Mouse (Mus musculus) hindbrain, postnatal 0 days (tissue): ENCODE results near the gene Tmtc4. TPM values are rescaled to one million over a fixed set of nuclear protein-coding genes. Genes with fewer than 3 reads are reported as not detected.

ENCODE experiments used
- ATAC-seq: fragments of 200-750 bp; cut with Nextera tagmentation; 2 replicates; pipeline ENCODE4 v1.8.0; 2017; ENCODE audit warnings: mild to moderate bottlenecking, moderate TSS enrichment, moderate library complexity
- DNase-seq: peaks from one replicate; pipeline ENCODE4 v3.0.0-alpha.2; 2015; ENCODE audit warnings: low spot score
- H3K27ac ChIP-seq: fragments of 300-500 bp; sonication (generic); 2 replicates; pipeline ENCODE4 v1.5.1; 2014; ENCODE audit warnings: mild to moderate bottlenecking
- H3K27me3 ChIP-seq: fragments of 300-500 bp; sonication (generic); 2 replicates; pipeline ENCODE4 v1.6.1; 2014; ENCODE audit warnings: low read length, mixed read lengths; ENCODE audit not compliant: insufficient read depth
- H3K36me3 ChIP-seq: fragments of 300-500 bp; sonication (generic); 2 replicates; pipeline ENCODE4 v1.6.1; 2014; ENCODE audit warnings: low read length, mixed read lengths; ENCODE audit not compliant: insufficient read depth
- H3K4me1 ChIP-seq: fragments of 300-500 bp; sonication (generic); 2 replicates; pipeline ENCODE4 v1.6.1; 2014; ENCODE audit warnings: antibody characterized with exemption, low read length, mixed read lengths; ENCODE audit not compliant: insufficient read depth
- H3K4me2 ChIP-seq: fragments of 300-500 bp; sonication (generic); 2 replicates; pipeline ENCODE4 v1.6.1; 2014; ENCODE audit warnings: low read depth, mild to moderate bottlenecking, low read length, moderate library complexity, mixed read lengths
- H3K4me3 ChIP-seq: fragments of 300-500 bp; sonication (generic); 2 replicates; pipeline ENCODE4 v1.5.1; 2014; ENCODE audit warnings: low read length
- H3K9ac ChIP-seq: fragments of 300-500 bp; sonication (generic); replicated peaks from 2 replicates; pipeline ENCODE4 v1.6.1; 2014; ENCODE audit warnings: mild to moderate bottlenecking, low read length, moderate library complexity, mixed read lengths
- H3K9me3 ChIP-seq: fragments of 300-500 bp; sonication (generic); 2 replicates; pipeline ENCODE4 v1.6.1; 2016; ENCODE audit warnings: low read length, mixed read lengths
- CTCF ChIP-seq: IDR thresholded peaks from 2 replicates; pipeline ENCODE4 v1.5.1; 2016; ENCODE audit warnings: antibody characterized with exemption, control low read depth, low read depth
- WGBS: fragments of 180-500 bp; shearing (Covaris S2); extraction: QIAGEN DNeasy Blood & Tissue Kit; methylation state at CpG from one replicate; pipeline ENCODE4 v1.1.7; 2014; 5-methylcytosine and 5-hydroxymethylcytosine counted together
- polyA plus RNA-seq: library from polyadenylated mRNA; unstranded; fragments of >200 nt; fragmentation: Nextera tagmentation; extraction: Ambion mirVana; gene quantifications from 2 replicates; pipeline ENCODE4 v1.2.1, GENCODE M21; 2015
- total RNA-seq: library from RNA; depleted of rRNA; stranded (reverse); fragments of >200 nt; gene quantifications from 2 replicates; pipeline ENCODE4 v1.2.3, GENCODE M21; 2014

Tmtc4 gene
- total and polyA plus RNA-seq, 2 experiments from 2014 or later = 31.1 to 105 TPM

DNA sequence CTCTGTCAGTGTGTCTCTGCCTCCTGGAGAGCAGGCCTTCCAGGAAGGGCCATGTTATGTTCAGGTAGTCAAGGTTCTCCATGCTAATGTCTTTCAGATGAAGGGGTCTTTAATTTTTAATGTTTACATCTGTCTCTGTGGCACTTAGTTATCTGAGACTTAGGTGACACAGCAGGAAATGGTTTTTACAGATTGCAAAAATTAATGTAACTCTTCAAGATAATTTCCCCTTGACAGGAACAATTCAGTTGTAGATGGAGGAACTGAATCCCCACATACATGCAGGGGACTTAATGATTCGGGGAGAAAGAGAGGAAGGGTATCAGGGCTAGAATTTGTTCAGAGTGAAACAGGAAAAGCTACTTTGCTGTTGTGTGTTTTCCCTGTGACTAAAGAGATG is 96.6 kb downstream of the Tmtc4 start:
- Histone ChIP-seq H3K4me3 (no peak overlapping the region), H3K27ac (no peak overlapping the region), H3K4me2 (no peak overlapping the region), H3K4me1 (peaks cover 17% of the 10 kb centered on the region), H3K9ac (no peak overlapping the region), H3K36me3 (peaks cover 5% of the 10 kb centered on the region; the same call in 1 of the 2 replicates), H3K9me3 (no peaks in the 10 kb centered on the region), H3K27me3 (no peaks in the 10 kb centered on the region)
- ATAC-seq = no peak
- no peak for DNase-seq
- TF ChIP-seq CTCF = no peak
- WGBS = 96% methylated on average over 1 of the region's 1 CpGs

DNA sequence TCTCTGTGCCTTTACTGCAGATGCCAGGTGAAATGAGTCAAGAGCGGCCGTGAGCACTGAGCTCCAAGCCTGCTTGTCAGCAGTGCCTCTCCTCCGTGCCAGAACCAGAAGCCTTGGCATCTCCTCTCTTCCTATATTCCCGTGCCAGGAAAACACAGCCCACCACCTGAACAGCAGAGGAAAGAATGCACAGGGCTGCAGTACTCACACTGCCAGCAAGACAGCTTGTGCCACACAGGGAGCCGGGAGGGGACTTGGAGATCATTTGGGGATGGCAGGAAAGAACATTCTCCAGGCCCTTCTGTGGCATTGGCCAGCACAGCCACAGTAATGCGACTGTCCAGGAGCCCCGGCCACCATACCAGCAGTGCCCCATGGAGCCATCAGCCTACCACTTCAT is 97.9 kb downstream of the Tmtc4 start:
- Histone ChIP-seq H3K36me3 (no peaks in the 10 kb centered on the region; the same call in 1 of the 2 replicates), H3K9ac (no peak overlapping the region), H3K27me3 (no peaks in the 10 kb centered on the region), H3K4me2 (no peak overlapping the region), H3K27ac (peak overlapping the region; percentile 45; the same call in 1 of the 2 replicates), H3K4me1 (peaks cover 17% of the 10 kb centered on the region), H3K9me3 (no peaks in the 10 kb centered on the region), H3K4me3 (no peak overlapping the region)
- no peak for TF ChIP-seq CTCF
- 52% methylated on average over 7 of the region's 7 CpGs for WGBS
- DNase-seq = peak; percentile 82
- peak; percentile 78 for ATAC-seq

DNA sequence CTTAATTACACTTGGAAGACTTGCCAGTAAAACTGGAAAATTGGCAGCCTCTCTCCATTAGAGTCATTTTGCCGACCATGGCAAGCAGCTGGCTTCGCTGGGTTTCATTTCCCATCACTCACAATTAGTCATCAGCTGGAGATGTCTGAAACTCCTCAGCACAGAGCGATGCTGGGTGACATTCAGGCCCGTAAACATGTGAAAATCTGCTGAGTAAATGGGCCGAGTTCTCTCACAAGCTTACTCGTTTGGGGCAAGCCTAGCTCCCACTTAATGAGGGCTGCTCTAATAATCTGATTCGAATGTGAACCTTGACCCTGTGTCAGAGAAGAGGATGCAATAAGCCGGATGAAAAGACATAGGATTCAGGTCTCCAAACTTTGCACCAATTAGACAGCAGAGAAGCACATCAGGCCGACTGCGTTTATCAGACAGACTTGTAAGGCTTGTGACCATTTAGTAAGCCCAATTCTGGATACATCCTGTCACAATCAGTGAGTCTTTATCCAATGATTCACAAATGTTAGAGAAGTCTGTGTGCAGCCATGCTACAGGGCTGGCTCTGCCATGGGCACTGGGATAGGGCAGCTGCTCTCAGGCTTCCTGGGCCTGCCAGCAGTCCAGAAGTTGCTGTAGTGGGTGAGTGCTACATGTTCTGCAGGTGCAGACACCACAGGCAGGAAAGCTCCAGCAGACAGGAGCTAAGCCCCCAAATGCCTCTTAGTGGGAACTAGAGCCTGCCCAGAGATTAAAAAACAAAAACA is 99.8 kb downstream of the Tmtc4 start:
- 41% methylated on average over 10 of the region's 10 CpGs for WGBS
- peak; percentile 50 for ATAC-seq
- Histone ChIP-seq H3K4me2 (no peak overlapping the region), H3K4me3 (no peak overlapping the region), H3K36me3 (no peaks in the 10 kb centered on the region; the same call in 1 of the 2 replicates), H3K4me1 (peaks cover 17% of the 10 kb centered on the region), H3K9me3 (no peaks in the 10 kb centered on the region), H3K27ac (peak overlapping the region; percentile 45; the same call in 1 of the 2 replicates), H3K27me3 (no peaks in the 10 kb centered on the region), H3K9ac (no peak overlapping the region)
- TF ChIP-seq CTCF = no peak
- peak; percentile 84 for DNase-seq

DNA sequence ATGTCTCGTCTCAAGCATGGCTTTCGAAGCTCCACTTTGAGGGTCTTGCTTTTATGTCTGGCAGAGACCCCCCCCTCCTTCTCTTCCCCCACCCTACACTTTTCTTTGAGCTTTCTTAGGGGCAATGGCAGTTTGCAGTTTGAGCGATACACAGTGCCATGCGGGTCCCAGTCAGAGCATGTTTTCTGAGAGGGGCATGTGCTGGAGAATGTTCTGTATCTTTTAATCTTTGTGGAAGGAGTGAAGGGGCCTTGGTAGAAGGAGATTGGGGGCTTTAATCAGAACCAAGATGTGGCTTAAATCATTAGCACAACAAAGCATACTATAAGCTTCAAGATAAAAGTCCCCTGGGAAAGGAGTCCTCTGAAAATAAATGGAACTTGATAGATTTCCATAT is 100.4 kb downstream of the Tmtc4 start:
- peak overlapping the region; percentile 45 for H3K27ac ChIP-seq
- DNase-seq = no peak
- no peak for ATAC-seq
- H3K9me3 ChIP-seq = no peaks in the 10 kb centered on the region
- peaks cover 17% of the 10 kb centered on the region for H3K4me1 ChIP-seq
- WGBS = 49% methylated on average over 4 of the region's 4 CpGs
- no peaks in the 10 kb centered on the region for H3K27me3 ChIP-seq
- no peak overlapping the region for H3K4me3 ChIP-seq
- no peaks in the 10 kb centered on the region; the same call in 1 of the 2 replicates for H3K36me3 ChIP-seq
- no peak overlapping the region for H3K9ac ChIP-seq
- TF ChIP-seq CTCF = no peak
- H3K4me2 ChIP-seq = no peak overlapping the region

DNA sequence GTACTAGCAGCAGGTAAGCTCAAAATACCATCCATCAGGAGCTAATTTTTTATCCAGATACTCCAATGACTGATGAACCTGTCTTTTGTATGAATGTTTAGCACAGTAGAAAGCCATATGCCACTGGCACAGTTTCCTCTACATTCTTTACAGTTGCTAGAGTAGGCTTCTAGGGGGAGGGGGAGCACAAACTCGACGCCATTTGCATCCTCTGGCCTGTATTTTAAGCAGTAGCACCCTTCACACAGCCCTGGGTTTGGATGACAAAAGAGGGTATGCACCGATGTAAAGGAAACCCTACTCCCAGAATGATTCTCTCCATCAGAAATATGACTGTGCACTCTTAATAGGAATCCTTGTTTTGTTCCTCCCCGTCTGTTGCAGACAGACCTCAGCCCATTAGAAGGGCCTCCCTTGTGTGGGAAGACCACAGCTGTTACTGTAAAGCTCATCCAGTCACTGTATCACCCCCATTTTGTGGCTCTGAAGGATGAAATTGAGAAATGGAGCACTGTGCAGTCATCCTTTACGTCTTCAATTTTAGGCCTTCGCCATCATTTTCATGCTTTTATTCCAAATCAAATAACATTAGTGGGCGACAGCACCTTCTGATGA is 100.9 kb downstream of the Tmtc4 start:
- 48% methylated on average over 7 of the region's 7 CpGs for WGBS
- DNase-seq = peak; percentile 45
- Histone ChIP-seq H3K4me1 (peaks cover 17% of the 10 kb centered on the region), H3K4me2 (no peak overlapping the region), H3K9me3 (no peaks in the 10 kb centered on the region), H3K27ac (peak overlapping the region; percentile 45), H3K27me3 (no peaks in the 10 kb centered on the region), H3K9ac (no peak overlapping the region), H3K4me3 (no peak overlapping the region), H3K36me3 (no peaks in the 10 kb centered on the region; the same call in 1 of the 2 replicates)
- no peak for TF ChIP-seq CTCF
- no peak for ATAC-seq

DNA sequence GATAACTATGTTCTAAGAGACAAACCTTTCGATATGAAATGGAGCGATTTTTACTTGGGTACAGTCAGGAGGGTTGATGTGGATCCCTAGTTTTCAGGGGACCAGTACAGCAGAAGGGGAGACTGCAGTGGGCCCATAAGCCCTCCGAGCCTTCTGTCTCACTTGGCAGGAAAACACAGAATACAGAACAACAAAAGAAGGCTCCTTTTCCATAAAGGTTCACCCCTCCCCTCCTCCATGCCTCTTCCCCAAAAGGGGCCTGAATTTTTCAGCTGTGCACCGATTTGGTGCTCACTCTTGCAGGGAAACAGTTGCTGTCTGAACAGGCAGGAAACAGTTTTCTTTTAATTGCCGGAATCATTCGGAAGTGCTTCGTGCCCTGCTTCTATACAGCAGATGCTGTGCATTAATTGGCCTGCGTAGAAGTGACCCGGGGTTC is 101.6 kb downstream of the Tmtc4 start:
- WGBS = 33% methylated on average over 9 of the region's 9 CpGs
- peaks cover 17% of the 10 kb centered on the region for H3K4me1 ChIP-seq
- H3K27me3 ChIP-seq = no peaks in the 10 kb centered on the region
- H3K9me3 ChIP-seq = no peaks in the 10 kb centered on the region
- H3K4me2 ChIP-seq = no peak overlapping the region
- no peak overlapping the region for H3K4me3 ChIP-seq
- H3K27ac ChIP-seq = peak overlapping the region; percentile 45
- peak; percentile 57 for ATAC-seq
- TF ChIP-seq CTCF = no peak
- H3K36me3 ChIP-seq = no peaks in the 10 kb centered on the region
- H3K9ac ChIP-seq = no peak overlapping the region
- DNase-seq = peak; percentile 66
